Mouse (Mus musculus) olfactory bulb, adult 2 months (tissue): Measurements from ENCODE around the gene Arid5b. TPM values are rescaled to one million over a fixed set of nuclear protein-coding genes. Genes with fewer than 3 reads are reported as not detected.

Experiments used
- H3K27ac ChIP-seq: fragments of 200-500 bp; 2 replicates; pipeline ENCODE4 v1.5.1; 2012; ENCODE audit warnings: low read depth, low read length; ENCODE audit not compliant: insufficient read depth
- H3K4me1 ChIP-seq: fragments of 200-500 bp; 2 replicates; pipeline ENCODE4 v1.6.1; 2012; ENCODE audit warnings: low read length; ENCODE audit not compliant: control insufficient read depth, insufficient read depth
- H3K4me3 ChIP-seq: fragments of 200-500 bp; 2 replicates; pipeline ENCODE4 v1.5.1; 2012; ENCODE audit warnings: mild to moderate bottlenecking, low read depth, low read length, moderate library complexity; ENCODE audit not compliant: insufficient read depth
- CTCF ChIP-seq: fragments of 200-500 bp; IDR thresholded peaks from 2 replicates; pipeline ENCODE4 v1.5.1; 2012; ENCODE audit warnings: low read depth, mild to moderate bottlenecking, low read length, moderate library complexity; ENCODE audit not compliant: insufficient read depth
- POLR2A ChIP-seq: fragments of 200-500 bp; IDR thresholded peaks from 2 replicates; pipeline ENCODE4 v1.6.1; 2012; ENCODE audit warnings: mild to moderate bottlenecking, low read depth, low read length, moderate library complexity; ENCODE audit not compliant: insufficient read depth
- WGBS: fragments of 180-500 bp; shearing (Covaris S2); methylation state at CpG from one replicate; pipeline ENCODE4 v1.1.7; 2018; 5-methylcytosine and 5-hydroxymethylcytosine counted together
- polyA plus RNA-seq: library from polyadenylated mRNA; stranded (reverse); fragments of >200 nt; gene quantifications from 2 replicates; pipeline ENCODE4 v1.2.4, GENCODE M21; 2012; ENCODE audit warnings: low replicate concordance; ENCODE audit not compliant: missing spikeins, insufficient read depth, insufficient read length

The Arid5b gene
- polyA plus RNA-seq, 1 experiment: not detected

DNA sequence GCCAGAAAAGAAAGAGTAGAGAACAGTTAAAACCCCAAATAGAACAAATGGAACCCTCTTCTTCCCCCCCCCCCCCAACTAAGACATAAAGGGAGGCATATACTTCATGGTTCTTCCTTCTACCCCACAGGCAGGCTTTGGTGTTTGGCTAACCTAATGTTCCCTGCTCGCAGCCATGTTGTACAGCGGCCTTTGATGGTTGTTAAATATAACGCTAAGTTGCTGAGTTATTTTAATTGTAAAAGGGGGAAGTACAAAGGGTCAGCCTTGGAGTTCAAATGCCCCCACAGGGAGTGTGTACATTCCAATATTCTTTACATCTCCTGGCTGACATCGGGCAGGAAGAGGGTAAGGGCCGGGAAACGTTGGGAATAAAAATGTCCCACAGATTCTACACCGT is 148.9 kb downstream of the Arid5b start:
- TF ChIP-seq CTCF (no peak), POLR2A (no peak)
- H3K4me3 ChIP-seq: no peak overlapping the region
- no peaks in the 10 kb centered on the region for H3K4me1 ChIP-seq
- no peak overlapping the region for H3K27ac ChIP-seq
- 77% methylated on average over 7 of the region's 7 CpGs for whole genome bisulfite sequencing

DNA sequence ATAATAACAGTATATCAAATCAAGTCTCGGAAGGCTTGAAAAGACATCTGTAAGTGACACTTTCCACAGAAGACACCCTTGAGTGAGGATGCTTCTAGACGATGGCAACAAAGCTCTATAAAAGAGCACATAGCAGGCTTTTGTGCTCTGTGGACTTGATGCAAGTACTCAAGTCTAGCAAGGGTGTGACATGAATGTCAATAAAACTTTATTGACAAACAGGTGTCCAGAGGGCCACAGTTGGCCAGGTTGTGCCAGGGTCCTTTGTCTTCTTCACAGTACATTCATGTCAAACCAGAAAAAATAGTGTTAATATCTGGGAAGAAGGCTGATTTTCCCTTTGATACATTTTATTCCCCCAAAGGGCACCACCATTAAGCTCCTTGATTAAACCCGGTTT is 149.5 kb downstream of the Arid5b start:
- TF ChIP-seq CTCF: no peak
- WGBS: 82% methylated on average over 3 of the region's 3 CpGs
- no peak overlapping the region for H3K27ac ChIP-seq
- H3K4me3 ChIP-seq: no peak overlapping the region
- H3K4me1 ChIP-seq: no peaks in the 10 kb centered on the region

- TF ChIP-seq POLR2A (no peak), CTCF (no peak)
- 56% methylated on average over 10 of the region's 10 CpGs for WGBS
- Histone ChIP-seq H3K27ac (no peak overlapping the region), H3K4me1 (no peaks in the 10 kb centered on the region), H3K4me3 (no peak overlapping the region)
These were observed 150.1 kb downstream of the Arid5b start for GRCm38 (mm10) chr10:68128441-68128848.

- Histone ChIP-seq H3K27ac (no peak overlapping the region), H3K4me1 (no peaks in the 10 kb centered on the region), H3K4me3 (no peak overlapping the region)
- WGBS: 76% methylated on average over 6 of the region's 6 CpGs
- TF ChIP-seq POLR2A: no peak
These were observed 150.8 kb downstream of the Arid5b start for GRCm38 (mm10) chr10:68127604-68128256.

DNA sequence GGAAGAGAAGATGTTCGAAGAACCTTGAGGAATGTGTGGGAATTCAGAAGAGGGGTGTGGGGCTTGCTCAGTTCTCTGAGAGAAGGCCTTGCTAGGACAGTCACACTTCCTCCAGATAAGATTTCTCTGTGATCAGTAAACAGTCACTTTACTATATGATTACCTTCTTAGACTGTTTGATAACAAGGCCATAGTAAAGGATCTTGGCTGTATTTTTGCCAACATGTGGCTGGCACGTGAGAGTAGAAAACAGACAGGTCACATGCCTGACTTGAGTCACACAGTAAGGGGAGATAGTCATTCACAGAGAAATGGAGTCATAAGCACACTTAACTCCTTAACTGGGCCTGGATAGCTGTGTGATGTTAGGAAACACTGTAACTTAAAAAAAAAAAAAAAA is 151.4 kb downstream of the Arid5b start:
- Histone ChIP-seq H3K27ac (no peak overlapping the region), H3K4me3 (no peak overlapping the region), H3K4me1 (no peaks in the 10 kb centered on the region)
- 87% methylated on average over 2 of the region's 2 CpGs for WGBS
- TF ChIP-seq POLR2A (no peak), CTCF (no peak)

GRCm38 (mm10) chr10:68126551-68126950 is 152.0 kb downstream of the Arid5b start:
- no peak overlapping the region for H3K4me3 ChIP-seq
- H3K4me1 ChIP-seq: no peaks in the 10 kb centered on the region
- TF ChIP-seq POLR2A (no peak), CTCF (no peak)
- WGBS: 94% methylated on average over 2 of the region's 2 CpGs
- H3K27ac ChIP-seq: no peak overlapping the region

- H3K4me3 ChIP-seq: no peak overlapping the region
- no peak overlapping the region for H3K27ac ChIP-seq
- 90% methylated on average over 8 of the region's 8 CpGs for WGBS
- no peaks in the 10 kb centered on the region for H3K4me1 ChIP-seq
- no peak for TF ChIP-seq POLR2A
- no peak for TF ChIP-seq CTCF
These were observed 152.5 kb downstream of the Arid5b start for GRCm38 (mm10) chr10:68125919-68126550.

GRCm38 (mm10) chr10:68124985-68125384 is 153.6 kb downstream of the Arid5b start:
- Histone ChIP-seq H3K27ac (no peak overlapping the region; the same call in 1 of the 2 replicates), H3K4me3 (no peak overlapping the region), H3K4me1 (no peaks in the 10 kb centered on the region)
- TF ChIP-seq CTCF: no peak
- TF ChIP-seq POLR2A: no peak
- 91% methylated on average over 2 of the region's 2 CpGs for WGBS

DNA sequence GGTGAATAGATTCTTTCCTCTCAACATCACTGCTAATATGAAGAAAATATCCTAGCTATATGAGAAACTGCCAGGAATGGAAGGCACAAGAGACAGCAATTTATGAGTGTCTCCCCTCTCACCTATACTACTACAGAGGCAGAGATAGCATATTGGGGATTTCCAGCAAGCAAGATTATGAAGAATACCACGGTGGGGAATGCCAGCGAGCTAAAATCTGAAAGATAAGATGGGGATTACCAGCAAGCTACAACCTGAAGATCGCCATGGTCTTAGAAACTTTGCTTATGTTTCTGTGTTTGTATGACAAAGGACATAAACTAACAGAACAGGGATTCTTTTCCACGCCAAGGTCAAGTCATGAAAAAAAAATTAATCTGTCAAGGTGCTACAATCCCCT is 155.1 kb downstream of the Arid5b start:
- TF ChIP-seq POLR2A: no peak
- no peak for TF ChIP-seq CTCF
- Histone ChIP-seq H3K4me1 (no peaks in the 10 kb centered on the region), H3K4me3 (no peak overlapping the region), H3K27ac (no peak overlapping the region)
- 93% methylated on average over 4 of the region's 4 CpGs for WGBS
